Mouse (Mus musculus) lung, adult 2 months (tissue): ENCODE data around the gene Arhgef19. TPM values are rescaled to one million over a fixed set of nuclear protein-coding genes. Genes with fewer than 3 reads are reported as not detected.

Experiments
- DNase-seq: peaks from one replicate; pipeline ENCODE4 v3.0.0; 2022
- H3K4me1 ChIP-seq: fragments of 200-500 bp; 2 replicates; pipeline ENCODE4 v1.6.1; 2011; ENCODE audit warnings: low read length; ENCODE audit not compliant: control insufficient read depth, insufficient read depth
- H3K4me3 ChIP-seq: fragments of 200-500 bp; replicated peaks from 2 replicates; pipeline ENCODE3; 2011; ENCODE audit warnings: low read depth, mild to moderate bottlenecking, control low read depth, low read length; ENCODE audit errors: extremely low read depth
- CTCF ChIP-seq: fragments of 200-500 bp; IDR thresholded peaks from 2 replicates; pipeline ENCODE4 v1.5.1; 2011; ENCODE audit warnings: mild to moderate bottlenecking, low read length, control low read depth; ENCODE audit not compliant: insufficient read depth
- POLR2A ChIP-seq: fragments of 200-500 bp; IDR thresholded peaks from 2 replicates; pipeline ENCODE4 v1.6.1; 2011; ENCODE audit warnings: low read depth, mild to moderate bottlenecking, control low read depth, low read length, borderline replicate concordance; ENCODE audit errors: extremely low read depth
- WGBS: fragments of 180-500 bp; shearing (Covaris S2); methylation state at CpG from one replicate; pipeline ENCODE4 v1.1.7; 2018; 5-methylcytosine and 5-hydroxymethylcytosine counted together
- polyA plus RNA-seq: library from polyadenylated mRNA; depleted of rRNA; stranded (reverse); fragments of >200 nt; gene quantifications from 2 replicates; pipeline ENCODE4 v1.2.3, GENCODE M21; 2012

Gene Arhgef19
- polyA plus RNA-seq, 1 experiment: 15.3 TPM

DNA sequence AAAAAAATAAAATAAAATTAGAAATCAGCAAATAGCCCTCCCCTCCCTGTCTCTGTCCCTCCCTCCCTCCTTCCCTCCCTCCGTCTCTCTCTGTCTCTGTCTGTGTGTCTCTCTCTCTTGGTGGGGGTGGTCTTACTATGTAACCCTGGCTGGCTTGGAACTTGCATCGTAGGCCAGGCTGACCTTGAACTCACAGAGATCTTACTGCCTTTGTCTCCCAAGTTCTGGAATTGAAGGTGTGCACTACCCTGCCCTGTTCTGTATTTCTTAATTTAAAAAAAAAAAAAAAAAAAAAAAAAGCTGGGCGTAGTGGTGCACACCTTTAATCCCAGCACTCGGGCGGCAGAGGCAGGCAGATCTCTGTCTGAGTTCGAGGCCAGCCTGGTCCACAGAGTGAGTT, 40.5 kb downstream of the Arhgef19 start:
- Histone ChIP-seq H3K4me1 (peaks cover 32% of the 10 kb centered on the region), H3K4me3 (no peak overlapping the region)
- no peak for TF ChIP-seq CTCF
- no peak for TF ChIP-seq POLR2A
- DNase-seq: no peak
- 85% methylated on average over 6 of the region's 6 CpGs for WGBS

DNA sequence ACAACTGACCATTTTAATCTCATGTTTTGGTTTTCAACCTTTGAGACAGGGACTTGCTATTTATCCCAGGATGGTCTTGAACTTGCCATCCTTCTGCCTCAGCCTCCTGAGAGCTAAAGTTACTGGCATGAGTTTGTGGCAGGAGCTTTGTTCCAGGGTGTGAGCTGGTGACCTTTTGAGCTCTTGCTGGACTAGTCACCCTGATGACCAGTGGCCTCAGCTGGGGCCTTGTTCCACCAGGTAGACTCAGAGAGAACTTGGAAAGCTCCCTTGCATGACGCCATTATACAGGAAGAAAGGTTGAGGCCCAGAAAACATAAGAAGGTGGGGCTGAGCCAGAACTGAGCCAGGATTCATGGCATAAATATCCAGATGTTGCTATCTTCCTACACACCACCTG, 41.2 kb downstream of the Arhgef19 start:
- TF ChIP-seq CTCF: no peak
- no peak for TF ChIP-seq POLR2A
- no peak for DNase-seq
- H3K4me1 ChIP-seq: peaks cover 32% of the 10 kb centered on the region
- no peak overlapping the region for H3K4me3 ChIP-seq
- WGBS: 77% methylated on average over 1 of the region's 1 CpGs

DNA sequence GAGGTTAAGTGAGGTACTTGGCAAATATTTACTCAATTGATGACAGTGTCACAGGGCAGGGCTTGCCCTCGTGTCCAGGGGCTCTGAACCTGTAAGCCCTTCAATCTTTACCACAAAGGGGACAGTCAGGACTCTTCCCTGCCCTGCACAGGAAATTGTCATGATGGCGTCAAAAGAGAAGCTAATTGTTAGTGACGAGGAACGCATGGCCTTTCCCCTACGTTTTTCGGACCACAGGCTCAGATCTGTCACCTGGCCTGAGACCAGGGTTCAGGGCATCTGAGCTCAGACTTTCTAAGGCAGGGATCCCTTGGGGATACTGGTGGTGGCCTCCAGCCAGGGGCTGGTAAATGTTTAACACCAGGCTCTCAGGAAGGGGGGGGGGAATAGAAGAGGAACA, 41.9 kb downstream of the Arhgef19 start:
- 22% methylated on average over 6 of the region's 6 CpGs for WGBS
- H3K4me1 ChIP-seq: peaks cover 32% of the 10 kb centered on the region
- TF ChIP-seq CTCF: no peak
- TF ChIP-seq POLR2A: no peak
- no peak overlapping the region for H3K4me3 ChIP-seq
- DNase-seq: no peak

DNA sequence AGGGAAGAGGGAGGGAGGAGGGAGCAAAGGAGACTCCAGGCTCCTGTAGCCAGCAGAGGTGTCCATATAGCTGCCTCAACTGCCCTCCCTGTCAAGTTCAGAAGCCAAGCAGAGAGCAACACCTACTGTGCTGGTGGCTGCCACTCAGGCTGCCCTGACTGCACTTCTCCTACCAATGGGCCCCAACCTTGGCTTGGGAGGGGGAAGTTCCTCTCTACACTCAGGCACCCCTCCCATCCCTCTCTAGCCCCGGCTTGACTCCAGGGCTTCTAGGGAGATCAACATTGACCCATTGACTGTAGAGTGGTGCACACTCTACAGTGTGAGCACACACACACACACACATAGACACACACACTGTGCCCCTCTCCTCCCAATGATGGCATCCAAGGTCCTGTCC, 42.3 kb downstream of the Arhgef19 start:
- WGBS: 16% methylated on average over 1 of the region's 1 CpGs
- TF ChIP-seq CTCF (no peak), POLR2A (no peak)
- DNase-seq: no peak
- Histone ChIP-seq H3K4me3 (no peak overlapping the region), H3K4me1 (peaks cover 32% of the 10 kb centered on the region)

DNA sequence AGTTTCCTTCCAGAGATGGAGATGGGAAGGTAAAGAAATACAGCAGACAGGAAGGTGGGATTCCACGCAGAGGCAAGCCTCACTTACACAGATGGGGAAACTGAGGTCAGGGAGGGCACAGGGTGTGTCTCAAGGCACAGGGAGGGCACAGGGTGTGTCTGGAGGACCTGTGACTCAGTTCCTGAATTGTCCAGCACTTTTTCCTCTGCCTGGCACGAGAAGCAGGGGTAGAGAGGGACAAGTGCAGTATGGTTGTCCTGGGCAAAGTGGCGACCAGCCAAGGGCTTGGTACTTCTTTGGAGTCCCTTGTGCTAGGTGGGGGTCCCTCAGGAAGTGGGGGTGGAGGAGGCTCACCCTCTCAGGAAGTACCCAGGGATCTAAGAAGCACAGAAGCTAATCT, 42.8 kb downstream of the Arhgef19 start:
- no peak for DNase-seq
- TF ChIP-seq POLR2A (no peak), CTCF (no peak)
- Histone ChIP-seq H3K4me1 (peaks cover 32% of the 10 kb centered on the region), H3K4me3 (no peak overlapping the region)
- 37% methylated on average over 3 of the region's 3 CpGs for WGBS

DNA sequence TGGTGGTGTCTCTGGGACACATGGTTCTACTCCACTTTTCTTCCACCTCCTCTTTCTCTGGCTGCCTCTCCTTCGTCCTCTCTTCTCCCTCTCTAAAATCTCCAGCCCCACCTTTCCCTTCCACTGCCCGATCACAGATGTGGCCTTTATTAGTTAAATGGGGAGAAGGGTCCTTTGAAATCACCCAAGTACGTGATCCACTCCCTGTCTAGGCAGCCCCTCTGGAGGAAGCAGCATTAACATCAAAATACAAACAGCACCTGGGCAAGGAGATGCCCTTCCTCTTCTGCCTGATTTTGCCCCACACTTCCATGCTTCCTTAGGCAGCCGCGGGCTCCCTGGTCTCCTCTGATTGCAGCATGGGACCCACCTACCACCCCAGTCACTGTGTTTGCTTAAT, 43.3 kb downstream of the Arhgef19 start:
- 61% methylated on average over 5 of the region's 5 CpGs for WGBS
- DNase-seq: no peak
- no peak overlapping the region for H3K4me3 ChIP-seq
- TF ChIP-seq POLR2A (no peak), CTCF (no peak)
- H3K4me1 ChIP-seq: peaks cover 29% of the 10 kb centered on the region

DNA sequence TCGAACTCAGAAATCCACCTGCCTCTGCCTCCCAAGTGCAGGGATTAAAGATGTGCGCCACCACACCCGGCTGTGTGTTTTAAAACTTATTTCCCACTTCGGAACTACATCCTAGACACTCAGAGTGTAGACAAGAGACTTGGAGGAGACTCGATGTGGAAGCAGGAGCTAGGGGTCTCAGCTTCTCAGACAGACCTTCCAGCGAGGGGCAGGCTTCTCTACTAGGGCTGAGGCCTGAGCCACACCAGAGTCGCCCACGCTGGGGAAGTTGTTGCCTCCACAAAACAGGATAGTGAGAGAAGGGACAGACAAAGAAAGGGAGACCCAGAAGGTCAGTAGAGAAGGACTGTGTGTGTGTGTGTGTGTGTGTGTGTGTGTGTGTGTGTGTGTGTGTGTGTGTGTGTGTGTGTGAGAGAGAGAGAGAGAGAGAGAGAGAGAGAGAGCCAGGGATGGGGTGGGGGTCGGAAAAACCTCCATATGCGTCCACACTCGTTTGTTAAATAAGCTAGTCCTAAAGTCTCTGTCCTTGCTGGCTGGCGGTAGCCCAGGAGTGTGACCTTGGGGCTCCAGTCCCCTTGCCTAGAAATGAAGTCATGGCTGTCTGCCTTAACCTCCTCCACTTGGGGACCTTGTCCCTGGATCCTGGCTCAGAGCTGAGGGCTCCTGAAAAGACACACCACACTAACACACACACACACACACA, 44.0 kb downstream of the Arhgef19 start:
- WGBS: 71% methylated on average over 12 of the region's 12 CpGs
- no peak for TF ChIP-seq CTCF
- no peak for TF ChIP-seq POLR2A
- Histone ChIP-seq H3K4me3 (no peak overlapping the region), H3K4me1 (peaks cover 25% of the 10 kb centered on the region)
- DNase-seq: no peak

DNA sequence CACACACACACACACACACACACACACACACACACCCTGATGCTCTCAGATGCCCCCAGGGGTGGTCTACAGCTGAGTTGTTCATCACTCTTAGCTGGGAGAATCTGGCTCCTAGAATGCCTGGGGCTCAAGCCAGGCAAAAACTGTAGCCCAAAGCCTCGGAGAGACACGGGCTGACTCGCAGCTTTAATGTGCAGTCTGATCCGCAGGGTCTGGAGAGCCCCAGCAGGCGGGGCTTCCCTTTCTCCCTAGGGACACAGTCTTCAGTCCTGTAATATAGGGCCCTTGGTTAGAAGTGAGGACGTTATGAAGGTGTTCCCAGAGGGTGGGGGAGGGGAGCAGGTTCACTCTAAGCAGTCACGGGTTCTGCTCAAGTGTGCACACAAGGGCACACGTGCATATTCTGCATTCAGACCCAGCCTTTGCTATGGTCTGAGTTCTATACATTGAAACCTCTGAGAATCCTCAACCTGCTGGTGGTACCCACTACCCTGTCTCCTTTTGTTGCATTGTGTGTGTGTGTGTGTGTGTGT, 44.6 kb downstream of the Arhgef19 start:
- 50% methylated on average over 8 of the region's 8 CpGs for WGBS
- no peak overlapping the region for H3K4me3 ChIP-seq
- no peak for TF ChIP-seq POLR2A
- TF ChIP-seq CTCF: no peak
- peaks cover 22% of the 10 kb centered on the region for H3K4me1 ChIP-seq
- DNase-seq: no peak

DNA sequence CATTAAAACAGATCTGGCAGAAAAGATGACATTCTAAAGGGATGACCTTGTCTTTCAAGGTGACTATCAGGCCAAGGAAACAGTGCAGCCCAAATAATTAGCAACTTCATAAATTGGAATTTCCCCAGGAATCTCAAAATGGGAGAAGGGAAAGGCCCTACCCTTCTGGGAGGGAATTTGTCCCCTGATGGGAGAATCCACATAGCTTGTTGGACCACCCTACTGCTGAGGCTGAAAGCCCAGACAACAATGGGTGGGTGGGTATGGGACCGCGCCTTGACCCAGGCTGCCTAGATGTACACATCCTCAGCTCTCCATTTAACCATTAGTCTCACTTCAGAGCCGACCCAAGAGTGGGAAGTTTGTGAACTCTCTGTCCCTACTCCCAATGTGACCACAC, 45.2 kb downstream of the Arhgef19 start:
- Histone ChIP-seq H3K4me3 (no peak overlapping the region), H3K4me1 (peaks cover 19% of the 10 kb centered on the region)
- DNase-seq: no peak
- TF ChIP-seq CTCF (no peak), POLR2A (no peak)
- WGBS: 75% methylated on average over 3 of the region's 3 CpGs

DNA sequence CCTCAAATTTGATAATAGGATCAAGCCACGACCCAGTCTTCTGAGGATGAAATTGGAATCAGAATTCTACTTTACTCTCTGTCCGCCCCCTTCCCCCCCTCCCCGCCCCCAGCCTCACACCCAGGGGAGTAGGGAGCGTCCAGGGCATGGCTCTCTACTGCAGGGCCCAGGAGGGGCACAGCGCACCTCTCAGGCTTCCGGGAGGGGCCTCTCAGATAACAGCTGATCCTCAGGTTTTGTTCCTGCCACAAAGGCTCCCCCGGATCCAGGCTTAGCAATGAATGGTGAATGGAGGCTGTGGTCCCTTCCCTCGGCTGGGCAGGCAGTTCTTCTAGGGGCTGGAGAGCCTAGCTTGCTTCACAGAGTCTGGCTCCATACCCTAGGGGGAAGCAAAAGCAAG, 45.8 kb downstream of the Arhgef19 start:
- TF ChIP-seq POLR2A: no peak
- TF ChIP-seq CTCF: no peak
- no peak overlapping the region for H3K4me3 ChIP-seq
- peaks cover 17% of the 10 kb centered on the region for H3K4me1 ChIP-seq
- 55% methylated on average over 8 of the region's 8 CpGs for WGBS
- no peak for DNase-seq
